Mouse (Mus musculus): Measurements from ENCODE around the gene Psg23. TPM values are rescaled to one million over a fixed set of nuclear protein-coding genes. Genes with fewer than 3 reads are reported as not detected.
"Not testable (repeated sequence)": the region's sequence is repeated elsewhere in the genome, so short reads cannot be mapped to it uniquely, and the experiment has no call there.

The Psg23 gene
- total RNA-seq (2022), result not detected

DNA sequence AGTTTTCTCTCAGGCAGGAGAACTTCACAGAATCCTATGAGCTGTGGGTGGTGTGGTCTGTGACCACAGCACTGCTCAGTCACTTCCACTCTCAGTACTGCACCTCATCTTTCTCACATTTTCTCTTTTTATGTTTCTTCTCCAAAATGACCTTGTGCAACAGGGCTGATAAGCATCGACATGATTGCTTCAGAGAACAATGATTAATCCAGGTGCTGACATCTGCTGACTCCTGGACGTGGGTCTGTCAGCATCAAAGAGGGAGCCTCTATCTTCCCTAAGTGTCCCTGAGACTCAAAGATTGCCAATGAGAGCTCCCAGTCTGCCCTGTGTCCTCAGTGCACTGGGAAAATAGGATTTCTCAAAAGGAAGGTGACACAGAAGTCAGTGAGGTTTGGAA, at the start of gene Psg23:
TSS of gene Psg23 (minus strand) at position 101 of the 400 bp plus-strand sequence.
- not testable (repeated sequence) for DNase-seq (ENCODE audit: low spot score in 2 of 2)

DNA sequence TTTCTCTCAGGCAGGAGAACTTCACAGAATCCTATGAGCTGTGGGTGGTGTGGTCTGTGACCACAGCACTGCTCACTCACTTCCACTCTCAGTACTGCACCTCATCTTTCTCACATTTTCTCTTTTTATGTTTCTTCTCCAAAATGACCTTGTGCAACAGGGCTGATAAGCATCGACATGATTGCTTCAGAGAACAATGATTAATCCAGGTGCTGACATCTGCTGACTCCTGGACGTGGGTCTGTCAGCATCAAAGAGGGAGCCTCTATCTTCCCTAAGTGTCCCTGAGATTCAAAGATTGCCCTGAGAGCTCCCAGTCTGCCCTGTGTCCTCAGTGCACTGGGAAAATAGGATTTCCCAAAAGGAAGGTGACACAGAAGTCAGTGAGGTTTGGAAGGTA, 40.3 kb upstream of the Psg23 start, which contains the start of gene Psg21:
TSS of gene Psg21 (minus strand) at position 101 of the 400 bp plus-strand sequence.
- DNase-seq (ENCODE audit: low spot score in 2 of 2), result not testable (repeated sequence)

DNA sequence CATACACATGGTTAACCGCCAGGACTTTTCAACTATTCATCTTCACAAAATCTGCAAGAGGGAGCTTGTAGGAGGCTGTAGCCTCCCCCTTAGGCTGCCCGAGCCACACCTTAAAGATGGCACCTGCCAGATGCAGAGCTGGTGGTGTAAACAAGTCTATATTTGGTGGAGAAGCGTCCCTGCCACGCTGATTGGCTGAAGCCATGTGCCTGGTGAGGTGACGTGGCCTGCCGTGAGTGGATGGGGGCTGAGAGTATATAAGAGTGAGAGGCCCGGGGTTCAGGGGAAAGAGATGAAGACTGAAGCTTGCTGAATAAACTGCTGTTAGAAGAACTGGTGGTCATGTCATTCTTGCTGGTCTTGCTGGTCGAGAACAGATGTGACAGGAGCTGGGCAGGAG, 10.6 kb upstream of the Psg23 start:
- not testable (repeated sequence) for DNase-seq (ENCODE audit: low spot score in 2 of 2)

DNA sequence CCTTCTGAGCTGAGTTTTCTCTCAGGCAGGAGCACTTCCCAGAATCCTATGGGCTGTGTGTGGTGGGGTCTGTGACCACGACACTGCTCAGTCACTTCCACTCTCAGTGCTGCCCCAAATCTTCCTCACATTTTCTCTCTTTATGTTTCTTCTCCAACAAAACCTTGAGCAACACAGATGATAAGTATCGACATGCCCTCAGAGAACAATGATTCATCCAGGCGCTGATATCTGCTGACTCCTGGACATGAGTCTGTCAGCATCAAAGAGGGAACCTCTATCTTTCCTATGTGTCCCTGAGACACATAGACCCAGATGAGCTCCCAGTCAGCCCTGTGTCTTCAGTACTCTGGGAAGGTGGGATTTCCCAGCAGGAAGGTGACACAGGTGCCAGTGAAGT, 49.1 kb downstream of the Psg23 start, which contains the start of gene Psg27:
TSS of gene Psg27 (minus strand) at position 101 of the 400 bp plus-strand sequence.
- DNase-seq (ENCODE audit: low spot score in 2 of 2), result no peak

DNA sequence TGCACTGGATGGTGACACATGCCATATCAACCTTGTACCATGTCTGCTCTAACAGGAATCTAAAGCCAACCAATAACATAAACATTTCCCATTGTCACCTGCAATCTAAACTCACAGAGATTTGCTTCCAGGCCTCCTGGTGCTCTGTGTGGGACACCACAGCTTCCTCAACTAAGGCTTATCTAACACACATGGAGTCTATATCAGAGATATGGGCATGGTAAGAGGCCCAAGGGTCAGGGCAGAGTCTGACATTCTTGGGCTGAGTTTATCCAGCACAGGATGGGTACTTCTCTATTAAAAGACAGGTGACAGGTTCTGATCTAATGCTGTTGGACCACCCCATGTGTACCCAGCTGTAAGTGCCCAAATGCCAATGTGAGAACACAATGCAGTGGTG, 56.5 kb downstream of the Psg23 start:
- DNase-seq (ENCODE audit: low spot score in 2 of 2), result no peak

Other genes with a start within 250 kb of the Psg23 start
- gene Psg28, start 184.5 kb downstream of the Psg23 start, total RNA-seq (2022), result not detected
- gene Psg26, start 132.3 kb downstream of the Psg23 start, total RNA-seq (2022), result not detected
- gene Psg25, start 84.2 kb downstream of the Psg23 start, total RNA-seq (2022), result not detected
- not detected for gene Psg27, start 49.2 kb downstream of the Psg23 start, total RNA-seq (2022)
- not detected for gene Psg21, start 40.2 kb upstream of the Psg23 start, total RNA-seq (2022)
- gene Psg20, start 69.7 kb upstream of the Psg23 start, total RNA-seq (2022), result not detected
- not detected for gene Psg22, start 101.6 kb upstream of the Psg23 start, total RNA-seq (2022)
- gene Psg19, start 182.0 kb upstream of the Psg23 start, total RNA-seq (2022), result not detected
- not detected for gene Psg17, start 205.1 kb upstream of the Psg23 start, total RNA-seq (2022)
- gene Mill2, start 223.5 kb upstream of the Psg23 start, total RNA-seq (2022), result 1 to 10 TPM; 1.8 to 2.8 (median 2.1) TPM

Measured in gastrocnemius, adult 8-10 months (tissue).